Mouse (Mus musculus) CH12.LX (cell line): ENCODE data around the gene Bsn.

ENCODE experiments used
- CTCF ChIP-seq, 2 experiments: IDR thresholded peaks in 1 of 2; conservative IDR thresholded peaks in 1 of 2; 2 replicates each; pipeline ENCODE4 v1.5.1; 2011 to 2012; ENCODE audit warnings: low read depth in 2 of 2, low read length in 2 of 2, improper control_type of control experiment in 1 of 2, inconsistent platforms in 1 of 2, mild to moderate bottlenecking in 1 of 2, moderate library complexity in 1 of 2
- E2F4 ChIP-seq: IDR thresholded peaks from 2 replicates; pipeline ENCODE4 v1.6.1; 2011; ENCODE audit warnings: low read depth, low read length, improper control_type of control experiment; ENCODE audit not compliant: insufficient replicate concordance
- ELF1 ChIP-seq: IDR thresholded peaks from 2 replicates; pipeline ENCODE4 v1.6.1; 2014; ENCODE audit warnings: low read depth, mild to moderate bottlenecking, inconsistent platforms, low read length, improper control_type of control experiment
- EP300 ChIP-seq: IDR thresholded peaks from 2 replicates; pipeline ENCODE4 v1.6.1; 2011; ENCODE audit warnings: low read length, improper control_type of control experiment
- JUND ChIP-seq: conservative IDR thresholded peaks from 2 replicates; pipeline ENCODE4 v1.6.1; 2011; ENCODE audit warnings: low read depth, low read length, improper control_type of control experiment
- MAX ChIP-seq: IDR thresholded peaks from 2 replicates; pipeline ENCODE4 v1.6.1; 2011; ENCODE audit warnings: low read length, improper control_type of control experiment
- NRF1 ChIP-seq: IDR thresholded peaks from 2 replicates; pipeline ENCODE4 v1.6.1; 2014; ENCODE audit warnings: low read depth, mild to moderate bottlenecking, inconsistent platforms, low read length, improper control_type of control experiment, moderate library complexity
- POLR2A ChIP-seq: IDR thresholded peaks from 2 replicates; pipeline ENCODE4 v1.6.1; 2011; ENCODE audit warnings: low read depth, mild to moderate bottlenecking, improper control_type of control experiment, low read length
- TCF12 ChIP-seq: IDR thresholded peaks from 2 replicates; pipeline ENCODE4 v1.6.1; 2014; ENCODE audit warnings: low read depth, mild to moderate bottlenecking, inconsistent platforms, low read length, improper control_type of control experiment
- ZC3H11A ChIP-seq: IDR thresholded peaks from 2 replicates; pipeline ENCODE4 v1.6.1; 2012; ENCODE audit warnings: low read depth, mild to moderate bottlenecking, inconsistent platforms, low read length, improper control_type of control experiment

DNA sequence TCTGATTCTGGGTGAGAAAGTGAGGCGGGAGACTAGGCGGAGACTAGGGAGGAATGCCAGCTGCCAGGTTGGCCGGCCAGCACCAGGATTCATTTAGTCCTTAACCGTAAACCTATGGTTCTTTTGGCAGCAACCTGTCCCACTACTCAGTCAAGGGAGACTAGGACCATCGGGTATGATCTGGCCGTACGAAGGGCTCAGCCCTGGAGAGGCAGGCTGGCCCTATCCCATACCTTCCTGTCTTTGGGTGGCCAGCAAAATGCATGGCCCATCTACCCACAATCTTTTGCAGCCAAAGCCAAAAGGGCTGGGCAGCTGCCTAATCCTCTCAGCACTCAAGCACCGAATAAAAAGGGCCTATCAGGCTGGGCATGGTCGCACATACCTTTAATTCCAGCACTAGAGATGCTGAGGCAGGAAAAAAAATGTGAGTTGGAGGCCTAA is 117.7 kb downstream of the Bsn start:
- TF ChIP-seq MAX (no peak), CTCF (conservative IDR thresholded peaks at IDR 0.05 in 1 of 2, IDR thresholded peaks at IDR 0.05 in 1 of 2; ENCODE audit: low read depth in 2 of 2, low read length in 2 of 2) (no peak), EP300 (no peak), ZC3H11A (no peak), ELF1 (no peak), POLR2A (no peak), NRF1 (no peak), TCF12 (no peak), JUND (no peak), E2F4 (no peak)
